Mouse (Mus musculus) neural tube, embryonic 14.5 days (tissue): ENCODE results near the gene Cand2. TPM values are rescaled to one million over a fixed set of nuclear protein-coding genes. Genes with fewer than 3 reads are reported as not detected.
A peak's percentile ranks its signal among the peaks of the same experiment; 100 is the strongest.

Experiments
- ATAC-seq: fragments of 200-750 bp; cut with Nextera tagmentation; 2 replicates; pipeline ENCODE4 v1.8.0; 2017; ENCODE audit warnings: low read depth, mild to moderate bottlenecking, moderate TSS enrichment, moderate library complexity
- H3K27ac ChIP-seq: fragments of 300-500 bp; sonication (generic); 2 replicates; pipeline ENCODE4 v1.5.1; 2014; ENCODE audit warnings: low read depth, mild to moderate bottlenecking, control low read depth, low read length, moderate library complexity, mixed read lengths
- H3K27me3 ChIP-seq: fragments of 300-500 bp; sonication (generic); 2 replicates; pipeline ENCODE4 v1.6.1; 2014; ENCODE audit warnings: low read length; ENCODE audit not compliant: control insufficient read depth, insufficient read depth
- H3K36me3 ChIP-seq: fragments of 300-500 bp; sonication (generic); 2 replicates; pipeline ENCODE4 v1.6.1; 2014; ENCODE audit warnings: low read length, mixed read lengths; ENCODE audit not compliant: control insufficient read depth, insufficient read depth
- H3K4me1 ChIP-seq: fragments of 300-500 bp; sonication (generic); 2 replicates; pipeline ENCODE4 v1.6.1; 2014; ENCODE audit warnings: low read length; ENCODE audit not compliant: control insufficient read depth, insufficient read depth
- H3K4me2 ChIP-seq: fragments of 300-500 bp; sonication (generic); 2 replicates; pipeline ENCODE4 v1.6.1; 2014; ENCODE audit warnings: mild to moderate bottlenecking, low read depth, low read length, control low read depth
- H3K4me3 ChIP-seq: fragments of 300-500 bp; sonication (generic); 2 replicates; pipeline ENCODE4 v1.5.1; 2014; ENCODE audit warnings: low read depth, low read length, control low read depth, mixed read lengths
- H3K9ac ChIP-seq: fragments of 300-500 bp; sonication (generic); replicated peaks from 2 replicates; pipeline ENCODE4 v1.6.1; 2014; ENCODE audit warnings: low read depth, mild to moderate bottlenecking, control low read depth, low read length, mixed read lengths
- H3K9me3 ChIP-seq: fragments of 300-500 bp; sonication (generic); 2 replicates; pipeline ENCODE4 v1.6.1; 2016; ENCODE audit warnings: low read length; ENCODE audit not compliant: control insufficient read depth
- WGBS: fragments of 180-500 bp; shearing (Covaris S2); extraction: QIAGEN DNeasy Blood & Tissue Kit; methylation state at CpG from one replicate; pipeline ENCODE4 v1.1.7; 2014; 5-methylcytosine and 5-hydroxymethylcytosine counted together
- polyA plus RNA-seq: library from polyadenylated mRNA; unstranded; fragments of >200 nt; fragmentation: Nextera tagmentation; extraction: Ambion mirVana; gene quantifications from 2 replicates; pipeline ENCODE4 v1.2.1, GENCODE M21; 2014

Gene Cand2
- polyA plus RNA-seq, result 8.3 and 10.8 TPM in 2 replicates

DNA sequence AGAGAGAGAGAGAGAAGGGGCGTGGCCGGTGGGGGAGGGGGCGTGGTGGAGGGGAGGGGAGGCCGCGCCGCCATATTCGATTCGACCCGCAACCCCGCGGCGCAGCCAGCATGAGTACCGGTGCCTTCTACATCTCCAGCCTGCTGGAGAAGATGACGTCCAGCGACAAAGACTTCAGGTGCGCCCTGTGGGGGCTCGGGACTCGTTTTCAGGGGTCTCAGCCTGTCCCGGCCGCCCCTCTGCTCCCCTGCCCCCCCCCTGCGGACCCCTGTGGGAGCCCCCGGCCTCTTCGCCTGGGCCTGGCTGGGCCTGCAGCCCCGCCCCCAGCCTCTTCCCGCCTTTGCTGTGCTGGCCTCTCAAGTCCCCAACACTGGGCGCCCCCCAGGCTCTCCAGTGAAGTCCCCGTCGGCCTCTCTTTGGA lies at the start of gene Cand2:
Gene Cand2, plus strand, starts transcription at position 38 of the 421 bp plus-strand sequence.
- Histone ChIP-seq H3K9me3 (no peaks in the 10 kb centered on the region), H3K4me1 (peaks cover 21% of the 10 kb centered on the region), H3K27me3 (no peaks in the 10 kb centered on the region), H3K36me3 (no peaks in the 10 kb centered on the region), H3K4me3 (peak within 1 kb of the TSS; percentile 75), H3K4me2 (peak within 1 kb of the TSS; percentile 91), H3K9ac (peak within 1 kb of the TSS; percentile 74), H3K27ac (peak within 1 kb of the TSS; percentile 62)
- WGBS, result under 1% methylated on average over 23 of the region's 28 CpGs
- peak; percentile 84 for ATAC-seq

DNA sequence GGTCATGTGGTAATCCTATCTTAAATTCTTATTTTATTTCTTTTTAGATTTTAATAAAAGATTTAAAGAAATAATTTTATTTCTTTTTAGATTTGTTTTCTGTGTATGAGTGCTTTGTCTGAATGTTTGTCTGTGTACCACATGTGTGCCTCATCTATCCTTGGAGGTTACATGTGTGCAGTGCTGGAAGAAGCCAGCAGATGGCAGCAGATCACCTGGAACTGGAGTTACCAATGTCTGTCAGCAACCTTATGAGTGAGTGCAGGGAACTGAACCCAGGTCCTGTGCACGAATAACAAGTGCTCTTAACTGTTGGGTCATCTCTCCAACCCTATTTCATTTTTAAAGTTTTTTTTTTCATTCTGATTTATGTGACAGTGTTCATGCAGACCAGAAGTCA lies 47.2 kb upstream of the Cand2 start:
- no peak for ATAC-seq
- H3K9me3 ChIP-seq, result no peaks in the 10 kb centered on the region; the same call in 1 of the 2 replicates
- no peak overlapping the region for H3K4me3 ChIP-seq
- no peak overlapping the region for H3K27ac ChIP-seq
- no peaks in the 10 kb centered on the region for H3K4me1 ChIP-seq
- no peak overlapping the region for H3K4me2 ChIP-seq
- WGBS, result 76% methylated on average over 1 of the region's 1 CpGs
- no peaks in the 10 kb centered on the region for H3K27me3 ChIP-seq
- H3K36me3 ChIP-seq, result no peaks in the 10 kb centered on the region
- H3K9ac ChIP-seq, result no peak overlapping the region

DNA sequence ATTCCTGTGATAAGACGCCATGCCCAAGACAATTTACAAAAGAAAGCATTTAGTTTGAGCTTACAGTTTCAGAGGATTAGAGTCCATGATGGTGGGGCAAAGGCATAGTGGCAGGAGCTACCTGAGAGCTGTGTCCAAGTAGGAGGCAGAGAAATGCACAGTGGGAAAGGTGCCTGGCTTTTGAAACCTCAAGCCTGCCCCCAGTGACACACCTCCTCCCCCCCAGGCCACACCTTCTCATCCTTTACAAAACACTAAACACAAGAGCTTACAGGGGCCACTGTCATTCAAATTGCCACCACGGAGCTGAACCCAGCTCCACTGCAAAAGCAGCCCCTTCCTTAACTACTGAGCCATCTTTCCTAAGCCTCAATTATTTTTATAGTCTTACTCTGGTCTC lies 46.8 kb upstream of the Cand2 start:
- WGBS, result 54% methylated on average over 2 of the region's 2 CpGs
- Histone ChIP-seq H3K4me1 (no peaks in the 10 kb centered on the region), H3K9ac (no peak overlapping the region), H3K36me3 (no peaks in the 10 kb centered on the region), H3K9me3 (no peaks in the 10 kb centered on the region; the same call in 1 of the 2 replicates), H3K27me3 (no peaks in the 10 kb centered on the region), H3K4me3 (no peak overlapping the region), H3K27ac (no peak overlapping the region), H3K4me2 (no peak overlapping the region)
- ATAC-seq, result no peak

GRCm38 (mm10) chr6:115730560-115731342 lies 43.6 kb upstream of the Cand2 start:
- Histone ChIP-seq H3K4me2 (no peak overlapping the region), H3K9me3 (no peaks in the 10 kb centered on the region; the same call in 1 of the 2 replicates), H3K4me3 (no peak overlapping the region), H3K27me3 (no peaks in the 10 kb centered on the region), H3K9ac (no peak overlapping the region), H3K4me1 (no peaks in the 10 kb centered on the region), H3K27ac (no peak overlapping the region), H3K36me3 (no peaks in the 10 kb centered on the region)
- WGBS, result 73% methylated on average over 20 of the region's 20 CpGs
- ATAC-seq, result no peak

- no peaks in the 10 kb centered on the region for H3K36me3 ChIP-seq
- no peaks in the 10 kb centered on the region for H3K9me3 ChIP-seq
- no peak overlapping the region for H3K4me2 ChIP-seq
- H3K27ac ChIP-seq, result no peak overlapping the region
- ATAC-seq, result peak; percentile 63; the same call in 1 of the 2 replicates
- H3K9ac ChIP-seq, result no peak overlapping the region
- no peaks in the 10 kb centered on the region for H3K27me3 ChIP-seq
- H3K4me3 ChIP-seq, result no peak overlapping the region
- 69% methylated on average over 22 of the region's 22 CpGs for WGBS
- no peaks in the 10 kb centered on the region for H3K4me1 ChIP-seq
Measured at GRCm38 (mm10) chr6:115732341-115732928, 41.9 kb upstream of the Cand2 start.

GRCm38 (mm10) chr6:115734909-115735308 lies 39.4 kb upstream of the Cand2 start:
- Histone ChIP-seq H3K4me2 (no peak overlapping the region), H3K36me3 (no peaks in the 10 kb centered on the region), H3K9me3 (no peaks in the 10 kb centered on the region), H3K4me1 (no peaks in the 10 kb centered on the region), H3K4me3 (no peak overlapping the region), H3K27me3 (no peaks in the 10 kb centered on the region), H3K9ac (no peak overlapping the region), H3K27ac (no peak overlapping the region)
- no peak for ATAC-seq
- 74% methylated on average over 4 of the region's 4 CpGs for WGBS

DNA sequence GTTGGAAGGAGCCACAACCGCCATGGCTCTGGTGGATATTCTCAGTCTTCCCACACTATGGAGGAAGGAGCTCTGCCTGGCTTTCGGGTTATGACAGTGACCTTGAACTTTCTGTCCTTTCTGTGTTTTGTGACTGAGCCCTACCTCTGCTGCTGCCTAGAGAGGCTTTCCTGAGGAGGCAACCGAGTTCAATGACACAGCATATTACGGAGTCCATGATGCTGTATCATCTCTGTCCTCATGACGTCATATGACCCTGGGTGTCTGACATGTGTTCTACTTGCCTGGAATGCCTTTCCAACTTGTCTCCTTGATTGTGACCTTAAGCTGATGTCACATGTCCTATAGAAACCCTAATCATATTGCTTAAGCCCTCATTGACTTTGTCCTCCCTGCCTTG lies 35.3 kb upstream of the Cand2 start:
- no peaks in the 10 kb centered on the region for H3K4me1 ChIP-seq
- ATAC-seq, result no peak
- H3K4me3 ChIP-seq, result no peak overlapping the region
- no peak overlapping the region for H3K9ac ChIP-seq
- no peaks in the 10 kb centered on the region for H3K36me3 ChIP-seq
- WGBS, result 92% methylated on average over 5 of the region's 5 CpGs
- no peak overlapping the region for H3K27ac ChIP-seq
- H3K9me3 ChIP-seq, result no peaks in the 10 kb centered on the region
- no peaks in the 10 kb centered on the region for H3K27me3 ChIP-seq
- no peak overlapping the region for H3K4me2 ChIP-seq

DNA sequence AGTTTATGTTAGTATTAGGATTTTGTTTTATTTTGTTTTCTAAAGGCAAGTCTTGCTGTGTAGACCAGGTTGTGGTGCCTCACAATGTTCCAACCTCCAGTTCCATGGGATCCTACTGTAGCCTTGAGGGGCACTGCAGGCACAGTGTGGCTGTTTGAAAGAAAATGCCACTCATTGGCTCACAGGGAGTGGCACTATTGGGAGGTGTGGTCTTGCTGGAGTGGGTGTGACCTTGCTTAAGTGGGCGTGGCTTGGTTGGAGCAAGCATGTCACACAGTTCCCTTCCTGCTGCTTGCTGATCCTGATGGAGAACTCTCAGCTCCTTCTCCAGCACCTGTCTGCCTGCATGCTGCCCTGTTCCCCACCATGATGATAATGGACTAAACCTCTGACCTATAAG lies 30.8 kb upstream of the Cand2 start:
- Histone ChIP-seq H3K4me3 (no peak overlapping the region), H3K9me3 (no peaks in the 10 kb centered on the region), H3K36me3 (no peaks in the 10 kb centered on the region), H3K27ac (no peak overlapping the region), H3K27me3 (no peaks in the 10 kb centered on the region), H3K4me2 (no peak overlapping the region), H3K4me1 (no peaks in the 10 kb centered on the region), H3K9ac (no peak overlapping the region)
- ATAC-seq, result no peak
- WGBS, result 6% methylated on average over 1 of the region's 1 CpGs

GRCm38 (mm10) chr6:115746326-115746725 lies 28.0 kb upstream of the Cand2 start:
- no peak overlapping the region for H3K27ac ChIP-seq
- H3K4me1 ChIP-seq, result no peaks in the 10 kb centered on the region
- WGBS, result 26% methylated on average over 1 of the region's 1 CpGs
- H3K27me3 ChIP-seq, result no peaks in the 10 kb centered on the region
- H3K36me3 ChIP-seq, result no peaks in the 10 kb centered on the region
- ATAC-seq, result peak; percentile 44; the same call in 1 of the 2 replicates
- no peak overlapping the region for H3K9ac ChIP-seq
- no peak overlapping the region for H3K4me2 ChIP-seq
- H3K9me3 ChIP-seq, result no peaks in the 10 kb centered on the region
- no peak overlapping the region for H3K4me3 ChIP-seq
